Mouse (Mus musculus) hindbrain, embryonic 14.5 days (tissue): ENCODE results near the gene Impg2. TPM values are rescaled to one million over a fixed set of nuclear protein-coding genes. Genes with fewer than 3 reads are reported as not detected.
A peak's percentile ranks its signal among the peaks of the same experiment; 100 is the strongest.

Experiments
- ATAC-seq: fragments of 200-750 bp; cut with Nextera tagmentation; 2 replicates; pipeline ENCODE4 v1.8.0; 2017; ENCODE audit warnings: moderate number of reproducible peaks, mild to moderate bottlenecking, moderate TSS enrichment, moderate library complexity; ENCODE audit not compliant: low FRiP score
- DNase-seq: peaks from one replicate; pipeline ENCODE4 v3.0.0-alpha.2; 2015; ENCODE audit warnings: low spot score
- H3K27ac ChIP-seq: fragments of 300-500 bp; sonication (generic); 2 replicates; pipeline ENCODE4 v1.5.1; 2014; ENCODE audit warnings: mild to moderate bottlenecking, moderate library complexity
- H3K27me3 ChIP-seq: fragments of 300-500 bp; sonication (generic); 2 replicates; pipeline ENCODE4 v1.6.1; 2014; ENCODE audit warnings: mild to moderate bottlenecking, low read length, mixed read lengths; ENCODE audit not compliant: control insufficient read depth, insufficient read depth
- H3K36me3 ChIP-seq: fragments of 300-500 bp; sonication (generic); replicated peaks from 2 replicates; pipeline ENCODE4 v1.6.1; 2014; ENCODE audit not compliant: control insufficient read depth, insufficient read depth
- H3K4me1 ChIP-seq: fragments of 300-500 bp; sonication (generic); replicated peaks from 2 replicates; pipeline ENCODE4 v1.6.1; 2014; ENCODE audit warnings: antibody characterized with exemption, low read length, mixed read lengths; ENCODE audit not compliant: control insufficient read depth, insufficient read depth
- H3K4me2 ChIP-seq: fragments of 300-500 bp; sonication (generic); replicated peaks from 2 replicates; pipeline ENCODE4 v1.6.1; 2014; ENCODE audit warnings: mild to moderate bottlenecking, moderate library complexity
- H3K4me3 ChIP-seq: fragments of 300-500 bp; sonication (generic); replicated peaks from 2 replicates; pipeline ENCODE4 v1.5.1; 2014; ENCODE audit warnings: mild to moderate bottlenecking, low read length
- H3K9ac ChIP-seq: fragments of 300-500 bp; sonication (generic); 2 replicates; pipeline ENCODE4 v1.6.1; 2014
- H3K9me3 ChIP-seq: fragments of 300-500 bp; sonication (generic); 2 replicates; pipeline ENCODE4 v1.6.1; 2016; ENCODE audit warnings: low read length; ENCODE audit not compliant: control insufficient read depth
- WGBS: fragments of 180-500 bp; shearing (Covaris S2); extraction: QIAGEN DNeasy Blood & Tissue Kit; methylation state at CpG from one replicate; pipeline ENCODE4 v1.1.7; 2014; 5-methylcytosine and 5-hydroxymethylcytosine counted together
- polyA plus RNA-seq: library from polyadenylated mRNA; unstranded; fragments of >200 nt; fragmentation: Nextera tagmentation; extraction: Ambion mirVana; gene quantifications from 2 replicates; pipeline ENCODE4 v1.2.1, GENCODE M21; 2014

Gene Impg2
- polyA plus RNA-seq, 1 experiment from 2014 or later: 0.58 TPM

DNA sequence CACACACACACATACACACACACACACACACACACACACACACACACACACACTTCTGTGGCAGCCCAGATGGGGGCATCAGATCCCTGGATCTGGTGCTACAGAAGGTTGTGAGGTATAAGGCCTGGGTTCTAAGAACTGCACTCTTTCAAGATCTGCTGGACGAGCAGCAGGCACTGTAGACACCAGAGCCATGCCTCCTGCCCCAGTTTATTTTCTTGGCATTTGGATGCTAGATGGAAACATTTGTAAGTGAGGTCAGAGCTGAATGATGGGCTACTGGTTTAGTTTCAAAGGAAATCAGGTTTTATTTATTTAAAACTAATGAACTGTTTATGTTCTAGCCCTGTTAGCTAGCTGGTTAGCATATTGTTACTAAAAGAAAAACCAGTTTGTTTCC is 90.8 kb downstream of the Impg2 start:
- DNase-seq: no peak
- no peaks in the 10 kb centered on the region for H3K9me3 ChIP-seq
- WGBS: 71% methylated on average over 1 of the region's 1 CpGs

DNA sequence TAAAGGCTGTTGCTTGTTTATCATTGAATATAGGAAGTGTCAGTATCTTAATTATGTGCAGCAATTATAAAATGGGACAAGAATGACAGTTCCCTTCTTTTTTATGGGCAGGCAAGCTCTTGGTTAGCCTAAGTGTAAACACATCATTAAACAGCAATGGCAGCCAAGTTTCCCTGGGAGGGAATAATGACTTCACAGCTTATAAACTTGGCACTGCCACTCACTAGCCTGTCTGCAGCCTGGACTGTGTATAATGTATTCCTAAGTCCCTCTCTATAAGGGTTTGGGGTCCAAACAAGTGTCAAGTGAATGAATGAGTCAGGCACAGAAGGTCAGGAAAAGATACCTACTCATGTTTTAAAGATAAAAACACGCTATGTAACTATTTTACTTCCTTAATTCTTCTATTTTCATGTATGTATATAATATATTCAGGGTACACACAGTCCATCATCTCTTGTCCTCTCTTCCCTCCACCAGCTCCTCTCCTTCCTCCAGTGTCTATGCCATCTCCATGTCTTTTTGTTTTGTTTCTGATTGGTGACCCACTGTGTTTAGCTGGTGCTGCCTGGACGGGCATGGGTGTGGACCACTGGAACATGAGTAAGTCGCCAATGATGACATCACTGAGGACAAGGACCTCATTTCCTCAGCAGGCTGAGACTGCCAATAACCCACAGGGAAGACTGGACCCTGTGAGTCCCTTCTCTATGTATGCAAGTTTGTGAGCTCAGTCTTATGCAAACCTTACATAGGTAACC is 92.0 kb downstream of the Impg2 start:
- Histone ChIP-seq H3K27ac (no peak overlapping the region), H3K4me1 (no peaks in the 10 kb centered on the region), H3K27me3 (no peaks in the 10 kb centered on the region), H3K36me3 (no peaks in the 10 kb centered on the region), H3K9me3 (no peaks in the 10 kb centered on the region), H3K9ac (no peak overlapping the region), H3K4me3 (no peak overlapping the region), H3K4me2 (no peak overlapping the region)
- 79% methylated on average over 3 of the region's 3 CpGs for WGBS
- DNase-seq (peak; percentile 65), ATAC-seq (peak; percentile 86)

More for the DNA sequence above, 90.8 kb downstream of the Impg2 start:
- H3K27ac ChIP-seq: no peak overlapping the region
- no peak overlapping the region for H3K4me2 ChIP-seq
- no peak overlapping the region for H3K9ac ChIP-seq
- H3K4me3 ChIP-seq: no peak overlapping the region
- ATAC-seq: no peak
- H3K27me3 ChIP-seq: no peaks in the 10 kb centered on the region
- no peaks in the 10 kb centered on the region for H3K36me3 ChIP-seq
- no peaks in the 10 kb centered on the region for H3K4me1 ChIP-seq

DNA sequence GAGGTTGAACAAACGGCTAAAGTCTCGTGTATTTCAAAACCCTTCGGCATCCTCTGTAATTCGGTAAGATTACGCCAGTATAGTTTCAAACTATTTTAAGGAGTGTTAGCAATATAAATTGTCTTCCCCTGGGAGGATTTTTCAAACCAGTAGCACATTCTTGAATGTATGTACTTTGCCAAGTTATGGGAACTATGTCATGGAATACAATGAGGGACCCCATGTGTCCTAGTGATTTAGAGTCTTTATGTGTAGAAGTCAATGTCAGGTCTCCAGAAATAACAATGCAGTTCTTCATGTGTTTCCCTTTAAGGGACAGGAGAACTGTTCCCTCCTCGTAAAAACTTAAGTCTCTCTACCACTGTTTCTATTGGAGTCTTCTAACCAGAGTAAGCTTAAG is 94.1 kb downstream of the Impg2 start:
- Histone ChIP-seq H3K36me3 (no peaks in the 10 kb centered on the region), H3K27me3 (no peaks in the 10 kb centered on the region), H3K27ac (no peak overlapping the region), H3K9ac (no peak overlapping the region), H3K9me3 (no peaks in the 10 kb centered on the region), H3K4me1 (no peaks in the 10 kb centered on the region), H3K4me2 (no peak overlapping the region), H3K4me3 (no peak overlapping the region)
- no peak for ATAC-seq
- DNase-seq: no peak
- WGBS: 88% methylated on average over 6 of the region's 6 CpGs

DNA sequence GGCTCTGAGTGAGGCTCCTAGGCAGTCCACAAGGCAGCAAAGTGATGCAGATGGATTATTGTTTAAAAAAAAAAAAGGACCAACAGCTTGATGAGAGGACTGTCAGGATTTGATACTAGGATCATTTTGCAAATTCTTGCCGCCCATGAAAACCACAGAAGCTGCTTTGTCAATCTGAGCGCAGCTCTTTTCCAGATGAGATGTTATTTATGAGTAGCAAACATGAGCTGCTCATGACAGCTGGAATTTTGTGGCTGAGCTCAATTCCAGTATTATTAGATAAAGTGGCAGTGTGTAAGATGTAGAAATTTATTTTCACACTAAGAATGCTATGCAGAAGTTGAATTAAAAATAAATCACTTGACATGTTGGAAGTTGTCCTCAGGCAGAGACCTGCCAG is 94.7 kb downstream of the Impg2 start:
- no peak overlapping the region for H3K4me2 ChIP-seq
- H3K27me3 ChIP-seq: no peaks in the 10 kb centered on the region
- ATAC-seq (no peak), DNase-seq (no peak)
- no peaks in the 10 kb centered on the region for H3K36me3 ChIP-seq
- H3K9ac ChIP-seq: no peak overlapping the region
- 85% methylated on average over 2 of the region's 2 CpGs for WGBS
- no peak overlapping the region for H3K27ac ChIP-seq
- no peaks in the 10 kb centered on the region for H3K9me3 ChIP-seq
- no peak overlapping the region for H3K4me3 ChIP-seq
- H3K4me1 ChIP-seq: no peaks in the 10 kb centered on the region

DNA sequence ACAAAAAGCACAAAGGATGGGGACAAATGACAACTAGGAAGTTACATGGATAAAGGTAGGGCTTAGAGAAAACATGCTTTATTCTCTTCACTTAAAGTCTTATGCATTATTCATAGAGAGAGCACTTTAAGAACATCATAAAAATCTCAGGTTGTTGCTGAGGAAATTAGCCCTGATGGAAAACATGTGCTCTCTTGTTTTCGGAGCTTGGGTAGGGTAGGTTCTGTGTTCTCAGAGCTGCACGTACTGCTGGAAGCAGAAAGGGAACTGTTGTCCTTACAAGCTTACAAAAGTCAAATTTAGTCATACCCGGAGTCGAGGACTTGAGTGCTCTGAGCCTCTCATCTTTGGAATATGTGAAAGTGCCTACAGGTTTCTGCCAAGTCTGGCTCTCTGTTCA is 98.9 kb downstream of the Impg2 start:
- H3K36me3 ChIP-seq: no peaks in the 10 kb centered on the region
- ATAC-seq (no peak), DNase-seq (no peak)
- no peaks in the 10 kb centered on the region for H3K27me3 ChIP-seq
- H3K4me2 ChIP-seq: no peak overlapping the region
- no peak overlapping the region for H3K27ac ChIP-seq
- no peaks in the 10 kb centered on the region for H3K4me1 ChIP-seq
- no peak overlapping the region for H3K4me3 ChIP-seq
- 84% methylated on average over 4 of the region's 4 CpGs for WGBS
- H3K9ac ChIP-seq: no peak overlapping the region
- no peaks in the 10 kb centered on the region for H3K9me3 ChIP-seq

DNA sequence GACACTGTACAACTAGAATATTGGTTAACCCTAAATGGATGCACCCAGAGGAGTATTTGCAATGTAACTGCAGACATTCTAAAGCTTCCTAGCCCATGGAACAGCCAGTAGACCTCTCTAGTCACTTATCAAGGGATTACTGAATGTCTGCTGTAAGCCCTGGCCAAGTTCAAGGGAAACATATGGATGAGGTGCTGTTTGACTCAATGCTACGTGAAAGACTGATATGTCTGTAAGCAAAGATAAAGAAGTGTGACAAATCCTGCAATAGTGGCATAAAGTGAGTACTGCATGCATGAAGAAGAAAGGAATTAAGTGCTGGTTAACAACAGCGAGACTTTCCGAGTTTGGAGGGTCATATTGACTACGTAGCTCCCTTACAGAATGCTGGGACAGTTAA is 100.1 kb downstream of the Impg2 start:
- no peaks in the 10 kb centered on the region for H3K27me3 ChIP-seq
- DNase-seq (no peak), ATAC-seq (no peak)
- no peak overlapping the region for H3K4me2 ChIP-seq
- no peaks in the 10 kb centered on the region for H3K36me3 ChIP-seq
- no peak overlapping the region for H3K27ac ChIP-seq
- H3K4me1 ChIP-seq: no peaks in the 10 kb centered on the region
- H3K4me3 ChIP-seq: no peak overlapping the region
- H3K9me3 ChIP-seq: no peaks in the 10 kb centered on the region
- 85% methylated on average over 4 of the region's 4 CpGs for WGBS
- H3K9ac ChIP-seq: no peak overlapping the region

DNA sequence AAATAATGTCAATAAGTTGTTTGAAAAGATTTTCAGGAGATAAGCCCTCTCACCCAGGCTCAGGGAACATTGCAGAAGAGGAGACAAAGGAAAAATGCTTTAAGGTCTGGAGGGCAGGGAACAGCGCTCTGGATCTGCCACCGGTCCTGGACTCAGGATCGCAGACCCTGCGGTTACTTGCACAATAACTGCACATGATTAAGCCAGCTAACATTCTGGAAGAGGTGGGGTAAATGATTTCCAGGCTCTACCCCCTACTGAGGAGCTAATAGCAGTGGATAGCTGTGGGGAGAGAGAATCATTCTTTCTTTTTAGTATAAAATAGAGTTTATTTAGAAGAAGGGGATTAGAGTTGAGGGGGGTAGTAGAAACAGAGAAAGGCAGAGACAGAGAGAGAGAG is 103.5 kb downstream of the Impg2 start:
- 67% methylated on average over 4 of the region's 4 CpGs for WGBS
- Histone ChIP-seq H3K4me1 (no peaks in the 10 kb centered on the region), H3K27me3 (no peaks in the 10 kb centered on the region), H3K9ac (no peak overlapping the region), H3K4me2 (no peak overlapping the region), H3K4me3 (no peak overlapping the region), H3K36me3 (no peaks in the 10 kb centered on the region), H3K9me3 (no peaks in the 10 kb centered on the region), H3K27ac (no peak overlapping the region)
- DNase-seq (no peak), ATAC-seq (no peak)

DNA sequence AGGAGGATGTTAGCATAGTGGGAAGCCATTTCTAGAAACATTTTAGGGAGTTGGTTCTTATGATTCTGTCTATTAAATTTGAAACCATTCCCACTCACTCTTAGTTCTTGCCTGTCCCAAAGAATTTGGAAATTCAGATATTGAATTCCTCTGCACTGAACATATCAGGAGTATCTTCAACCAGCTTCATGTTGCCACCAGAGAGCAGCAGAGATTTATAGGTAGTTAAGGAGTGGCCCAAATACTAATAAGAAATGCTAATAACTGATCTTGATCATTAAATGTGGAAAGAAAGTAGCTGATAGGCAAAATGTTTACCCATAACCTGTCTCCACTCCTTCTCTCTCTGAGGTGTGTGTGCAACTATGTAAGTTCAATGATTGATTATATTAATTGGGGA is 107.2 kb downstream of the Impg2 start:
- no peak for DNase-seq

More for the DNA sequence above, 107.2 kb downstream of the Impg2 start:
- Histone ChIP-seq H3K4me1 (no peaks in the 10 kb centered on the region), H3K36me3 (no peaks in the 10 kb centered on the region), H3K27me3 (no peaks in the 10 kb centered on the region), H3K4me2 (no peak overlapping the region), H3K9ac (no peak overlapping the region), H3K27ac (no peak overlapping the region), H3K9me3 (no peaks in the 10 kb centered on the region), H3K4me3 (no peak overlapping the region)
- ATAC-seq: no peak
